Comparison of ENCODE assay signal across 10 mouse cellular contexts in genomic region chr2:44242628-44243255, GRCm38 (mm10).
DNase-seq lines count a peak whose midpoint lies in the region; ATAC-seq lines count a peak whose summit lies in the region.
"Had no signal": no experiment of that assay in that cellular context is flagged by ENCODE, and none has a peak within 500 bp of the region (broad histone marks: within the 10 kb centered on the region; RNA-seq: fewer than 3 reads in every experiment).

No protein-coding gene starts in this region.

- peak; percentile 10 for DNase-seq in gastrocnemius, adult 18-20 months (ENCODE audit: low spot score)
- DNase-seq in gastrocnemius, adult 8-10 months (ENCODE audit: low spot score in 2 of 2), result no peak
- peak; percentile 22 for DNase-seq in retina, postnatal 1 day
- no peak for DNase-seq in retina, embryonic 14.5 days (ENCODE audit: low spot score)
- peak; percentile 9 to 11 for DNase-seq in layer of hippocampus, postnatal 36 days
- DNase-seq in telencephalon, adult 2 months (ENCODE audit: low read depth, low spot score), result peak; percentile 60
- no peak for DNase-seq in adrenal gland, postnatal 10 days
- DNase-seq: cerebellum, adult 9-10 months had no signal

- no peak for ATAC-seq in erythroid progenitor cell, adult 5-6 weeks (replicated peaks; ENCODE audit: low FRiP score, poor library complexity, severe bottlenecking)
- ATAC-seq: CD4-positive, CD25-positive, alpha-beta regulatory T cell, adult 4 months had no signal

Comparison
In these comparisons a context has a peak if more than half of its experiments do, and no peak if none do; other contexts are left out.
1. DNase-seq: peak in gastrocnemius, adult 18-20 months (single experiment), retina, postnatal 1 day (single experiment), layer of hippocampus, postnatal 36 days (2 of 2) and telencephalon, adult 2 months (single experiment); none in gastrocnemius, adult 8-10 months (0 of 2), retina, embryonic 14.5 days (single experiment) and adrenal gland, postnatal 10 days (single experiment).